Mouse (Mus musculus) megakaryocyte progenitor cell, adult 5-6 weeks (primary cell): ENCODE measurements at regions not wholly inside any gene's neighbourhood (a gene's known extent, or its start where the extent isn't known, plus 50 kb on each side); places are given as distances from the start of the nearest gene placed in this dataset.

Source experiments
- ATAC-seq: replicated peaks from 2 replicates; pipeline ENCODE4 v1.8.0; 2016; ENCODE audit warnings: mild to moderate bottlenecking, moderate TSS enrichment, inconsistent platforms; ENCODE audit not compliant: poor library complexity

DNA sequence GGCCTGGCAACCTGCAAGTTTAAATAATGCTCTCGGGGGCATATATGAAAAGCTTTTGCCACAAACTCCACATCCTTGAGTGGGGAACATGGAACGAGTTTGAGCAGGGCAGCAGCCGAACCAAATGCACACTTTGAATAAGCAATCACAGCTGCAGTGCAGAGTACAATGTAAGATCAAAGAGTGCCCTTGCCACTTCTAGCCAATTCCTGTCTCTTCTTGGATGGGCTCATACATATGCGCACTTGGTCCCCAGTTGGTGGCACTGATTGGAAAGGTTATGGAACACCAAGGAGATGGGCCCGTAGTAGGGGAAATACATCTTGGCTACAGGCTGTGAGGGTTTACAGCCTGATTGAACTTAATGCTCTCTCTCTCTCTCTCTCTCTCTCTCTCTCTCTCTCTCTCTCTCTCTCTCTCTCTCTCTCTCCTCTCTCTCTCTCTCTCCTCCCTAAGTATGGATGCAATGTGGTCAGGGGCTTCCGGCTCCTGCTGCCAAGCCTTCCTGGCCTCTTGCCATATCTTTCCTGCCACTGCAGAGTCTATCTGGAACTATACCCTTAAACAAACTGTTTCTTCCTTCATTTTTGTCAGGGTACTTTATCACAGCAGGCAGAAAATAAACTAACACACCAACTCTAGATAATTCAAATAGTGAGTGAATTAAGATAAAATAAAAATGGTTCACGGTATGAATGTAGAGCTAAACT, 88.6 kb upstream of the Mbnl3 start:
- ATAC-seq: peak; percentile 50; the same call in 1 of the 2 replicates

DNA sequence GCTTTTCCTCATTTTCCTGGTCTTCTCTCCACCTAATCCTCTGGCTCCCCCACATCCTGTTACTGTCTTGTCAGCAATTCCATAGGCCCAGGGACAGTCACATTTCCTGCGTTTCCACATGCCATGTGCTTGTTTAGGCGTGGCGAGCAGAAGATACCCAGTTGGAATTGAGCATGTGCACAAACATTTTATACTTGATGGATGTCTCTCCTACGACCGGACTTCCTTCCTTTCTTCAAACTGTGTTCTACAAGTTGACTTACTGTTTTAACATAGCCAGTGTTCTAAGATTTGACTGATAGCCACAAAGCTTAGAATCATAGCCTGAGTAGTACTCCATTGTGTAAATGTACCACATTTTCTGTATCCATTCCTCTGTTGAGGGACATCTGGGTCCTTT, 86.0 kb upstream of the Mbnl3 start:
- ATAC-seq: no peak

DNA sequence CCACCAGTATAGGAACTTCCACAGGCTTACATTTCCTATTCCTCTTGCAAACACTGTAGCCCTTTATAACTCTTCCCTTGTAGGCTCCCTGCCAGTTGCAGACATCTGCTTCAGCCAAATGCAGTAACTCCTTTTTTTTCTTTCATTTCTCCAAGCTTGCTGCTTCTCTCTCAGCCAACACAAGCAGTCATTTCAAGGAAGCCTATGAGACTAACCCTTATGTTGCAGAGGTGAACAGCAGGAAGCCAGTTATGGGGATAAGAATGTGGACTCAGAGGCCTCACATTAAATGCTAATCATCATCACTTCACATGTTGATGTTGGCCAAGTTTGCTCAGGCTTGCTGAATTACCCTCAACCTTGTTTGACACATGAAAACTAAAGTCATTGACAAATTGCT, 71.9 kb upstream of the Mbnl3 start:
- no peak for ATAC-seq

DNA sequence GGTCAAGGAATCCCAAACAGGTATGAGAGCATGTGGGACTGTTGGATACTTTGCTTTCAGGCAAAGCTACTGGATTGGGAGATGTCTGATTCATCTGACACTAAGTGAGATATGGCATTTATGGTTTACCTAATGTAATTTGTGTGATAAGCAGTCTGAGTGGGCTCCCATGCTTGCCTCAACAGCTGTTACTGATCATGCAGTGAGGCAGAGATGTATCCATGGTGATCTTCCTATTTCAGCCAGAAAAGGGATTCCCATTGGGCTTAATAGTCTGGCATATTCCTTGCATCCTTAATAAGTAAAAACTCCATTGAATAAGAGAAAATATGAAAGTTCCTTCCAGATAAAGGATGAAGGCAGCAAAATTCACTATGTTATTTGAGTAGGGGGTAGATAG, 58.4 kb upstream of the Mbnl3 start:
- ATAC-seq: no peak
